Mouse (Mus musculus) adrenal gland, adult 8-10 months (tissue): ENCODE measurements around the gene Engase. TPM values are rescaled to one million over a fixed set of nuclear protein-coding genes. Genes with fewer than 3 reads are reported as not detected.
A peak's percentile ranks its signal among the peaks of the same experiment; 100 is the strongest.

Experiments used
- DNase-seq: peaks from one replicate; pipeline ENCODE4 v3.0.0; 2022
- total RNA-seq, 4 experiments: library from RNA; stranded (reverse); gene quantifications; 2 replicates each; pipeline ENCODE4 v1.2.4; 2022

Engase gene
- total RNA-seq, result 10 to 100 TPM; 21.9 to 25.7 (median 24.0) TPM

- DNase-seq, result peak; percentile 97
Observed at GRCm38 (mm10) chr11:118476396-118477373, at the start of gene Engase. TSS of gene Engase (plus strand) at chr11:118476829.

- no peak for DNase-seq
Observed at GRCm38 (mm10) chr11:118427266-118427779, 49.3 kb upstream of the Engase start.

GRCm38 (mm10) chr11:118427986-118428385 lies 48.6 kb upstream of the Engase start, which contains the start of gene C1qtnf1:
TSS of gene C1qtnf1 (plus strand) at chr11:118428203.
- DNase-seq, result no peak

GRCm38 (mm10) chr11:118428460-118428868 lies 48.2 kb upstream of the Engase start:
- no peak for DNase-seq

GRCm38 (mm10) chr11:118428944-118429709 lies 47.5 kb upstream of the Engase start:
- DNase-seq, result no peak

GRCm38 (mm10) chr11:118430291-118430885 lies 46.2 kb upstream of the Engase start:
- no peak for DNase-seq

GRCm38 (mm10) chr11:118431100-118431948 lies 45.3 kb upstream of the Engase start:
- DNase-seq, result no peak

- no peak for DNase-seq
Observed at GRCm38 (mm10) chr11:118433398-118433868, 43.2 kb upstream of the Engase start.

- DNase-seq, result no peak
Observed at GRCm38 (mm10) chr11:118434093-118434492, 42.5 kb upstream of the Engase start.

GRCm38 (mm10) chr11:118436471-118436935 lies 40.1 kb upstream of the Engase start:
- DNase-seq, result no peak

- no peak for DNase-seq
Observed at GRCm38 (mm10) chr11:118438665-118439414, 37.8 kb upstream of the Engase start.

- no peak for DNase-seq
Observed at GRCm38 (mm10) chr11:118442691-118443090, 33.9 kb upstream of the Engase start.

- no peak for DNase-seq
Observed at GRCm38 (mm10) chr11:118443201-118443970, 33.2 kb upstream of the Engase start.

- DNase-seq, result no peak
Observed at GRCm38 (mm10) chr11:118445843-118446242, 30.8 kb upstream of the Engase start.

- DNase-seq, result no peak
Observed at GRCm38 (mm10) chr11:118447346-118447745, 29.3 kb upstream of the Engase start.

GRCm38 (mm10) chr11:118448385-118448784 lies 28.2 kb upstream of the Engase start:
- no peak for DNase-seq

GRCm38 (mm10) chr11:118451211-118451610 lies 25.4 kb upstream of the Engase start:
- no peak for DNase-seq

- no peak for DNase-seq
Observed at GRCm38 (mm10) chr11:118452955-118453354, 23.7 kb upstream of the Engase start.

- DNase-seq, result no peak
Observed at GRCm38 (mm10) chr11:118453886-118454671, 22.6 kb upstream of the Engase start.
